Mouse (Mus musculus) small intestine, adult 2 months (tissue): Measurements from ENCODE around the gene Pappa.

Experiments
- CTCF ChIP-seq: fragments of 200-500 bp; IDR thresholded peaks from 2 replicates; pipeline ENCODE4 v1.5.1; 2012; ENCODE audit warnings: low read depth, mild to moderate bottlenecking, control low read depth, inconsistent platforms, low read length, moderate library complexity, mixed read lengths; ENCODE audit not compliant: insufficient replicate concordance, insufficient read length; ENCODE audit errors: extremely low read depth
- POLR2A ChIP-seq: fragments of 200-500 bp; IDR thresholded peaks from 2 replicates; pipeline ENCODE4 v1.6.1; 2012; ENCODE audit warnings: low read depth, mild to moderate bottlenecking, control low read depth, inconsistent platforms, low read length, moderate library complexity

DNA sequence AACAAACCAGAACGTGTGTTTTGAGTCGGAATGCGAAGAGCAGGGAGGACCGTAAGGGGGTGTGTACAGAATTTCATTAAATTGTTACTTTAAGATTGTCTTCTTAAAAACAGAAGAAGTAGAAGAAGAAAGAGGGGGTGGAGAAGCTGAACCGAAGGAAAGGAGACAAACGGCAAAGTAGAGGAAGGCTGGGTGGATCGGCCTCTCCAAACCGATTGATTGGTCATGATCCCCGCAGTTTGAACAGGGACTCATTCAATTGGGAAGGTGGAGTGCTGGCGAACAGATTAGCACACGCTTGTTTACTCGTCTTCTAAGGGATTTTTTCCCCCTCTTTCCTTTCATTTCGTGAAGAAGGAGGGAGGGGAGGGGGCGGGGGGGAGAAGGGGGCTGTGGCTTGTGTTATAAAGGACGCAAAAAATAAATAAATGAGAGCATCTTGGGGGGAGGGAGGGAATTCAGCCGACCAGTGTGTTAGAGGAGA lies at the start of gene Pappa:
- TF ChIP-seq POLR2A (no peak), CTCF (no peak)
